Mouse (Mus musculus) E14TG2a.4 (cell line): ENCODE data around the gene Kin.

ENCODE experiments used
- CTCF ChIP-seq: conservative IDR thresholded peaks from 2 replicates; pipeline ENCODE4 v1.5.1; 2014; ENCODE audit warnings: low read length
- POU5F1 ChIP-seq: IDR thresholded peaks from 2 replicates; pipeline ENCODE4 v1.6.1; 2014; ENCODE audit warnings: low read length, borderline replicate concordance

GRCm38 (mm10) chr2:10128571-10128970 lies 48.2 kb downstream of the Kin start:
- TF ChIP-seq CTCF (no peak), POU5F1 (no peak)
